Mouse (Mus musculus): Measurements from ENCODE around the gene Wnt10b. TPM values are rescaled to one million over a fixed set of nuclear protein-coding genes. Genes with fewer than 3 reads are reported as not detected.

Wnt10b gene
- polyA plus RNA-seq, 1 experiment = 14.5 TPM

GRCm38 (mm10) chr15:98736521-98736920, 41.4 kb downstream of the Wnt10b start:
- H3K36me3 ChIP-seq (ENCODE audit: control insufficient read depth, insufficient read depth) = peaks cover 64% of the 10 kb centered on the region
- no peak overlapping the region for H3K4me3 ChIP-seq (ENCODE audit: insufficient read depth, poor library complexity, severe bottlenecking)
- no peaks in the 10 kb centered on the region for H3K79me3 ChIP-seq (ENCODE audit: low read depth)
- no peaks in the 10 kb centered on the region for H3K79me2 ChIP-seq (ENCODE audit: control insufficient read depth, insufficient read depth)
- TF ChIP-seq CTCF (IDR thresholded peaks at IDR 0.05; ENCODE audit: control insufficient read depth, insufficient read depth, insufficient read length) (no peak), MYOG (IDR thresholded peaks at IDR 0.05; ENCODE audit: control insufficient read depth, extremely low read depth, insufficient read length) (no peak), USF1 (IDR thresholded peaks at IDR 0.05; ENCODE audit: low read depth) (no peak), MAX (IDR thresholded peaks at IDR 0.05) (no peak), CEBPB (IDR thresholded peaks at IDR 0.05; ENCODE audit: low read depth) (no peak), FOSL1 (IDR thresholded peaks at IDR 0.05; ENCODE audit: insufficient read depth, low read length, poor library complexity, severe bottlenecking) (no peak), MYOD1 (IDR thresholded peaks at IDR 0.05; ENCODE audit: control insufficient read depth, insufficient read length, low read depth) (no peak)
- no peak overlapping the region for H3ac ChIP-seq (ENCODE audit: control insufficient read depth, insufficient read length, low read depth)
- no peaks in the 10 kb centered on the region for H3K27me3 ChIP-seq (ENCODE audit: control insufficient read depth, insufficient read depth, insufficient read length)

GRCm38 (mm10) chr15:98733976-98734566, 43.9 kb downstream of the Wnt10b start:
- Histone ChIP-seq H3K36me3 (ENCODE audit: control insufficient read depth, insufficient read depth) (peaks cover 41% of the 10 kb centered on the region), H3K27me3 (ENCODE audit: control insufficient read depth, insufficient read depth, insufficient read length) (no peaks in the 10 kb centered on the region), H3ac (ENCODE audit: control insufficient read depth, insufficient read length, low read depth) (no peak overlapping the region), H3K79me3 (ENCODE audit: low read depth) (no peaks in the 10 kb centered on the region), H3K4me3 (ENCODE audit: insufficient read depth, poor library complexity, severe bottlenecking) (no peak overlapping the region), H3K79me2 (ENCODE audit: control insufficient read depth, insufficient read depth) (no peaks in the 10 kb centered on the region)
- TF ChIP-seq CEBPB (IDR thresholded peaks at IDR 0.05; ENCODE audit: low read depth) (no peak), CTCF (IDR thresholded peaks at IDR 0.05; ENCODE audit: control insufficient read depth, insufficient read depth, insufficient read length) (no peak), MAX (IDR thresholded peaks at IDR 0.05) (no peak), USF1 (IDR thresholded peaks at IDR 0.05; ENCODE audit: low read depth) (no peak)

- TF ChIP-seq CEBPB (IDR thresholded peaks at IDR 0.05; ENCODE audit: low read depth) (no peak), CTCF (IDR thresholded peaks at IDR 0.05; ENCODE audit: control insufficient read depth, insufficient read depth, insufficient read length) (no peak), MYOD1 (IDR thresholded peaks at IDR 0.05; ENCODE audit: control insufficient read depth, insufficient read length, low read depth) (no peak), MYOG (IDR thresholded peaks at IDR 0.05; ENCODE audit: control insufficient read depth, extremely low read depth, insufficient read length) (no peak), FOSL1 (IDR thresholded peaks at IDR 0.05; ENCODE audit: insufficient read depth, low read length, poor library complexity, severe bottlenecking) (no peak), USF1 (IDR thresholded peaks at IDR 0.05; ENCODE audit: low read depth) (no peak), MAX (IDR thresholded peaks at IDR 0.05) (no peak)
- Histone ChIP-seq H3K27me3 (ENCODE audit: control insufficient read depth, insufficient read depth, insufficient read length) (no peaks in the 10 kb centered on the region), H3K79me2 (ENCODE audit: control insufficient read depth, insufficient read depth) (no peaks in the 10 kb centered on the region), H3K36me3 (ENCODE audit: control insufficient read depth, insufficient read depth) (peaks cover 34% of the 10 kb centered on the region), H3K4me3 (ENCODE audit: insufficient read depth, poor library complexity, severe bottlenecking) (no peak overlapping the region), H3K79me3 (ENCODE audit: low read depth) (no peaks in the 10 kb centered on the region), H3ac (ENCODE audit: control insufficient read depth, insufficient read length, low read depth) (no peak overlapping the region)
These were observed 44.6 kb downstream of the Wnt10b start for GRCm38 (mm10) chr15:98733370-98733769.

GRCm38 (mm10) chr15:98732006-98732531, 45.9 kb downstream of the Wnt10b start:
- H3K79me2 ChIP-seq (ENCODE audit: control insufficient read depth, insufficient read depth) = no peaks in the 10 kb centered on the region
- H3K79me3 ChIP-seq (ENCODE audit: low read depth) = no peaks in the 10 kb centered on the region
- TF ChIP-seq MAX (IDR thresholded peaks at IDR 0.05) = no peak
- no peak for TF ChIP-seq CEBPB (IDR thresholded peaks at IDR 0.05; ENCODE audit: low read depth)
- TF ChIP-seq FOSL1 (IDR thresholded peaks at IDR 0.05; ENCODE audit: insufficient read depth, low read length, poor library complexity, severe bottlenecking) = no peak
- TF ChIP-seq MYOD1 (IDR thresholded peaks at IDR 0.05; ENCODE audit: control insufficient read depth, insufficient read length, low read depth) = no peak
- TF ChIP-seq CTCF (IDR thresholded peaks at IDR 0.05; ENCODE audit: control insufficient read depth, insufficient read depth, insufficient read length) = no peak
- no peak for TF ChIP-seq MYOG (IDR thresholded peaks at IDR 0.05; ENCODE audit: control insufficient read depth, extremely low read depth, insufficient read length)
- no peak for TF ChIP-seq USF1 (IDR thresholded peaks at IDR 0.05; ENCODE audit: low read depth)

GRCm38 (mm10) chr15:98730790-98731189, 47.2 kb downstream of the Wnt10b start:
- TF ChIP-seq MYOG (IDR thresholded peaks at IDR 0.05; ENCODE audit: control insufficient read depth, extremely low read depth, insufficient read length) (no peak), CEBPB (IDR thresholded peaks at IDR 0.05; ENCODE audit: low read depth) (no peak), CTCF (IDR thresholded peaks at IDR 0.05; ENCODE audit: control insufficient read depth, insufficient read depth, insufficient read length) (no peak), USF1 (IDR thresholded peaks at IDR 0.05; ENCODE audit: low read depth) (no peak), MYOD1 (IDR thresholded peaks at IDR 0.05; ENCODE audit: control insufficient read depth, insufficient read length, low read depth) (no peak), MAX (IDR thresholded peaks at IDR 0.05) (no peak), FOSL1 (IDR thresholded peaks at IDR 0.05; ENCODE audit: insufficient read depth, low read length, poor library complexity, severe bottlenecking) (no peak)
- Histone ChIP-seq H3ac (ENCODE audit: control insufficient read depth, insufficient read length, low read depth) (no peak overlapping the region), H3K4me3 (ENCODE audit: insufficient read depth, poor library complexity, severe bottlenecking) (no peak overlapping the region), H3K36me3 (ENCODE audit: control insufficient read depth, insufficient read depth) (peaks cover 8% of the 10 kb centered on the region), H3K27me3 (ENCODE audit: control insufficient read depth, insufficient read depth, insufficient read length) (no peaks in the 10 kb centered on the region), H3K79me3 (ENCODE audit: low read depth) (no peaks in the 10 kb centered on the region), H3K79me2 (ENCODE audit: control insufficient read depth, insufficient read depth) (no peaks in the 10 kb centered on the region)

More at GRCm38 (mm10) chr15:98732006-98732531, 45.9 kb downstream of the Wnt10b start:
- Histone ChIP-seq H3K36me3 (ENCODE audit: control insufficient read depth, insufficient read depth) (peaks cover 21% of the 10 kb centered on the region), H3K27me3 (ENCODE audit: control insufficient read depth, insufficient read depth, insufficient read length) (no peaks in the 10 kb centered on the region), H3K4me3 (ENCODE audit: insufficient read depth, poor library complexity, severe bottlenecking) (no peak overlapping the region), H3ac (ENCODE audit: control insufficient read depth, insufficient read length, low read depth) (no peak overlapping the region)
